Mouse (Mus musculus) kidney, embryonic 16.5 days (tissue): Measurements from ENCODE around the gene Iqsec1. TPM values are rescaled to one million over a fixed set of nuclear protein-coding genes. Genes with fewer than 3 reads are reported as not detected.

ENCODE experiments used
- ATAC-seq: fragments of 200-750 bp; cut with Nextera tagmentation; 2 replicates; pipeline ENCODE4 v1.8.0; 2017; ENCODE audit warnings: moderate TSS enrichment; ENCODE audit not compliant: low FRiP score, low TSS enrichment
- H3K27ac ChIP-seq: fragments of 300-500 bp; sonication (generic); 2 replicates; pipeline ENCODE4 v1.5.1; 2014; ENCODE audit warnings: low read length
- H3K27me3 ChIP-seq: fragments of 300-500 bp; sonication (generic); 2 replicates; pipeline ENCODE4 v1.6.1; 2014; ENCODE audit warnings: low read length, control low read depth, mixed read lengths; ENCODE audit not compliant: insufficient read depth
- H3K36me3 ChIP-seq: fragments of 300-500 bp; sonication (generic); 2 replicates; pipeline ENCODE4 v1.6.1; 2014; ENCODE audit warnings: low read length, control low read depth, mixed read lengths; ENCODE audit not compliant: insufficient read depth
- H3K4me1 ChIP-seq: fragments of 300-500 bp; sonication (generic); 2 replicates; pipeline ENCODE4 v1.6.1; 2014; ENCODE audit warnings: low read length, control low read depth, mixed read lengths; ENCODE audit not compliant: insufficient read depth
- H3K4me2 ChIP-seq: fragments of 300-500 bp; sonication (generic); replicated peaks from 2 replicates; pipeline ENCODE4 v1.6.1; 2014; ENCODE audit warnings: low read depth, low read length
- H3K4me3 ChIP-seq: fragments of 300-500 bp; sonication (generic); 2 replicates; pipeline ENCODE4 v1.5.1; 2014; ENCODE audit warnings: mild to moderate bottlenecking, low read length
- H3K9ac ChIP-seq: fragments of 300-500 bp; sonication (generic); replicated peaks from 2 replicates; pipeline ENCODE4 v1.6.1; 2014; ENCODE audit warnings: low read length
- H3K9me3 ChIP-seq: fragments of 300-500 bp; sonication (generic); 2 replicates; pipeline ENCODE4 v1.6.1; 2016; ENCODE audit warnings: low read length, control low read depth
- WGBS: fragments of 180-500 bp; shearing (Covaris S2); extraction: QIAGEN DNeasy Blood & Tissue Kit; methylation state at CpG from one replicate; pipeline ENCODE4 v1.1.7; 2014; 5-methylcytosine and 5-hydroxymethylcytosine counted together
- polyA plus RNA-seq: library from polyadenylated mRNA; unstranded; fragments of >200 nt; fragmentation: Nextera tagmentation; extraction: Ambion mirVana; gene quantifications from 2 replicates; pipeline ENCODE4 v1.2.1, GENCODE M21; 2015

The Iqsec1 gene
- polyA plus RNA-seq, 1 experiment from 2014 or later = 10.5 TPM

- Histone ChIP-seq H3K9ac (no peak overlapping the region), H3K27me3 (no peaks in the 10 kb centered on the region; the same call in 1 of the 2 replicates), H3K9me3 (no peaks in the 10 kb centered on the region), H3K4me3 (no peak overlapping the region), H3K4me1 (peaks cover 9% of the 10 kb centered on the region), H3K27ac (no peak overlapping the region), H3K4me2 (no peak overlapping the region), H3K36me3 (no peaks in the 10 kb centered on the region)
- ATAC-seq = no peak
- 86% methylated on average over 8 of the region's 8 CpGs for WGBS
Observed at GRCm38 (mm10) chr6:90812584-90812983, 175.9 kb downstream of the Iqsec1 start.

DNA sequence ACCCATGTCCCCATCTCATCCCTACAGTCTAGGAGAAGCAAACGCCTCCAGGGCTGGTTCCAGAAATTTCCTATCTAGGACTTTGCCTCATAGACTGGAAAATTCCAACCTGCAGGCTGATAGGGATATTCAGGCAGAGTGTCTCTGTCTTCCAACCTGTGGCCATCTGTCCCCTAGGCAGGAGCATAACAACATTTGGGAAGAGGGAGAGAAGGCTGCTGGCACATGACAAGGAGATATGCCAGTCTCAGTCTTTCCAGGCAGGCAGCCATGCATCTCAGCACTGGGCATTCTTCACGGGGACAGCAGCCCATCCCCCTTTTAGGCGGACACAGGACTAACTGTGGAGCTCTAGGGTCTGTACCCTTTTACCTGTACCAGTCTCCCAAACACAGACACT is 176.4 kb downstream of the Iqsec1 start:
- Histone ChIP-seq H3K27me3 (no peaks in the 10 kb centered on the region; the same call in 1 of the 2 replicates), H3K4me2 (no peak overlapping the region), H3K27ac (no peak overlapping the region), H3K4me1 (peaks cover 9% of the 10 kb centered on the region), H3K36me3 (no peaks in the 10 kb centered on the region), H3K9ac (no peak overlapping the region), H3K9me3 (no peaks in the 10 kb centered on the region), H3K4me3 (no peak overlapping the region)
- ATAC-seq = no peak
- WGBS = 60% methylated on average over 3 of the region's 3 CpGs

- 44% methylated on average over 1 of the region's 1 CpGs for WGBS
- Histone ChIP-seq H3K9me3 (no peaks in the 10 kb centered on the region), H3K27ac (no peak overlapping the region), H3K4me3 (no peak overlapping the region), H3K9ac (no peak overlapping the region), H3K4me1 (peaks cover 9% of the 10 kb centered on the region), H3K36me3 (no peaks in the 10 kb centered on the region), H3K27me3 (no peaks in the 10 kb centered on the region; the same call in 1 of the 2 replicates), H3K4me2 (no peak overlapping the region)
- no peak for ATAC-seq
Observed at GRCm38 (mm10) chr6:90810576-90810975, 177.9 kb downstream of the Iqsec1 start.

- no peaks in the 10 kb centered on the region for H3K36me3 ChIP-seq
- 1% methylated on average over 22 of the region's 22 CpGs for WGBS
- peaks cover 9% of the 10 kb centered on the region for H3K4me1 ChIP-seq
- no peaks in the 10 kb centered on the region for H3K9me3 ChIP-seq
- H3K4me3 ChIP-seq = no peak overlapping the region
- no peak overlapping the region; the same call in 1 of the 2 replicates for H3K9ac ChIP-seq
- ATAC-seq = peak; percentile 53
- no peaks in the 10 kb centered on the region; the same call in 1 of the 2 replicates for H3K27me3 ChIP-seq
- H3K27ac ChIP-seq = no peak overlapping the region
- H3K4me2 ChIP-seq = no peak overlapping the region
Observed at GRCm38 (mm10) chr6:90809960-90810362, 178.5 kb downstream of the Iqsec1 start.

GRCm38 (mm10) chr6:90809077-90809840 is 179.2 kb downstream of the Iqsec1 start:
- Histone ChIP-seq H3K27ac (no peak overlapping the region), H3K9me3 (no peaks in the 10 kb centered on the region), H3K27me3 (no peaks in the 10 kb centered on the region; the same call in 1 of the 2 replicates), H3K9ac (no peak overlapping the region), H3K4me1 (peaks cover 9% of the 10 kb centered on the region), H3K4me2 (no peak overlapping the region), H3K36me3 (no peaks in the 10 kb centered on the region), H3K4me3 (no peak overlapping the region)
- 64% methylated on average over 11 of the region's 11 CpGs for WGBS
- ATAC-seq = no peak

DNA sequence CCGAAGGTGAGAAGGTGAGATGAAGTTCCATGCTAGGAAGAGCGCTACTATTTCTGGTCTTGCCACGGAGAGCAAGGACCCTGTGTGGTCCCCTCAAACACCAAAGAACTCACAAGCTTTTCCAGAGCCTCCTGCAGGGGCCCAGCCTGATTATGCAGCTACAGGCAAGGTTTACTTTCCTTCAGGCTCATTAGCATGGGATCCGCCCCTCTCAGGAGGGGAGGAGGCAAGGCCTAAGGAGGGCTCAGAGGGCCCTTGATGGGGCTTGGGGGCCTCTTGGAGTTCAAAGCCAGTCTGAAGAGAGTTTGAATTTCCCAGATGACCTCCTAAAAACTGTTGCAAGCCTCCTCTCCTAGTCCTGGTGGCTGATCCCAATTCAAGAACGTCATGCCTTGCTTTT is 179.9 kb downstream of the Iqsec1 start:
- no peak overlapping the region for H3K9ac ChIP-seq
- ATAC-seq = no peak
- no peak overlapping the region for H3K4me3 ChIP-seq
- H3K4me1 ChIP-seq = peaks cover 9% of the 10 kb centered on the region
- H3K9me3 ChIP-seq = no peaks in the 10 kb centered on the region
- H3K36me3 ChIP-seq = no peaks in the 10 kb centered on the region
- WGBS = 24% methylated on average over 5 of the region's 5 CpGs
- H3K27me3 ChIP-seq = no peaks in the 10 kb centered on the region; the same call in 1 of the 2 replicates
- no peak overlapping the region for H3K4me2 ChIP-seq
- no peak overlapping the region for H3K27ac ChIP-seq

DNA sequence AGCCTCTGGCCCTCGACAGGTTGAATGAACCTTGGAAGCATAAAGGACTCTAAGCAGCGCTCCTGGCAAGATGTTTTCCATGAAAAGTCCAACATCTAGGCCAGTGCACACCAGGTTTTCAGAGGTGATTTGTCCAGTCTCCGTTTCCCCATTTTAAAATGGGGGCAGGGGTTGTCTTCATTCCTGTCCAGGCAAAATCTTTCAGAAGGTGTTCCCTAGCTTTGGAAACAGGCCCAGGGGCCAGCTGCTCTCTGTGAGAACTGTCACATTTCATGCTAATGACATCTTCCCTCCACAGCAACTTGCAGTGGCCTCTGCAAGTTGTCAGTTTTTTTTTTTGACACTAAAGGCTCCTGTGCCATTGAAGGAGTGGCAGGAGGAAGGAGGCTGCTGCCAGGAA is 180.4 kb downstream of the Iqsec1 start:
- Histone ChIP-seq H3K4me2 (no peak overlapping the region), H3K36me3 (no peaks in the 10 kb centered on the region), H3K27me3 (no peaks in the 10 kb centered on the region; the same call in 1 of the 2 replicates), H3K9ac (no peak overlapping the region), H3K4me3 (no peak overlapping the region), H3K27ac (no peak overlapping the region), H3K4me1 (peaks cover 9% of the 10 kb centered on the region), H3K9me3 (no peaks in the 10 kb centered on the region)
- no peak for ATAC-seq
- WGBS = 64% methylated on average over 3 of the region's 3 CpGs

GRCm38 (mm10) chr6:90807581-90807980 is 180.9 kb downstream of the Iqsec1 start:
- Histone ChIP-seq H3K4me1 (peaks cover 9% of the 10 kb centered on the region), H3K27ac (no peak overlapping the region), H3K27me3 (no peaks in the 10 kb centered on the region; the same call in 1 of the 2 replicates), H3K4me2 (no peak overlapping the region), H3K9ac (no peak overlapping the region), H3K36me3 (no peaks in the 10 kb centered on the region), H3K9me3 (no peaks in the 10 kb centered on the region), H3K4me3 (no peak overlapping the region)
- ATAC-seq = no peak
- 48% methylated on average over 2 of the region's 2 CpGs for WGBS

GRCm38 (mm10) chr6:90806743-90807142 is 181.7 kb downstream of the Iqsec1 start:
- Histone ChIP-seq H3K27ac (no peak overlapping the region), H3K4me2 (no peak overlapping the region), H3K4me1 (peaks cover 9% of the 10 kb centered on the region), H3K9ac (no peak overlapping the region), H3K9me3 (no peaks in the 10 kb centered on the region), H3K36me3 (no peaks in the 10 kb centered on the region), H3K27me3 (no peaks in the 10 kb centered on the region), H3K4me3 (no peak overlapping the region)
- WGBS = 83% methylated on average over 1 of the region's 1 CpGs
- ATAC-seq = no peak

- Histone ChIP-seq H3K27me3 (no peaks in the 10 kb centered on the region), H3K4me2 (no peak overlapping the region), H3K9me3 (no peaks in the 10 kb centered on the region), H3K27ac (no peak overlapping the region), H3K4me1 (peaks cover 9% of the 10 kb centered on the region), H3K9ac (no peak overlapping the region), H3K4me3 (no peak overlapping the region), H3K36me3 (no peaks in the 10 kb centered on the region)
- WGBS = 53% methylated on average over 2 of the region's 2 CpGs
- no peak for ATAC-seq
Observed at GRCm38 (mm10) chr6:90805101-90805500, 183.4 kb downstream of the Iqsec1 start.
